Mouse (Mus musculus): ENCODE measurements at regions not wholly inside any gene's neighbourhood (a gene's known extent, or its start where the extent isn't known, plus 50 kb on each side); places are given as distances from the start of the nearest gene placed in this dataset.

GRCm38 (mm10) chr6:81323690-81324089 lies 599.8 kb upstream of the Gcfc2 start:
- Histone ChIP-seq H3K4me1 (ENCODE audit: control insufficient read depth, insufficient read depth, low read length) (no peaks in the 10 kb centered on the region), H3K27me3 (ENCODE audit: control insufficient read depth, insufficient read depth, low read length) (no peaks in the 10 kb centered on the region), H3K4me3 (ENCODE audit: low read depth, low read length) (no peak overlapping the region), H3K36me3 (ENCODE audit: control insufficient read depth, insufficient read depth, low read length) (no peaks in the 10 kb centered on the region), H3K27ac (ENCODE audit: low read length) (no peak overlapping the region), H3K4me2 (replicated peaks; ENCODE audit: low read depth, low read length) (no peak overlapping the region), H3K9ac (replicated peaks; ENCODE audit: low read depth, low read length) (no peak overlapping the region), H3K9me3 (ENCODE audit: control insufficient read depth, low read depth, low read length) (no peaks in the 10 kb centered on the region)
- no peak for ATAC-seq (ENCODE audit: insufficient number of reproducible peaks, insufficient read depth, low FRiP score, low read depth)
- WGBS = 64% methylated on average over 3 of the region's 3 CpGs

- Histone ChIP-seq H3K36me3 (ENCODE audit: control insufficient read depth, insufficient read depth, low read length) (no peaks in the 10 kb centered on the region), H3K4me3 (ENCODE audit: low read depth, low read length) (no peak overlapping the region), H3K9ac (replicated peaks; ENCODE audit: low read depth, low read length) (no peak overlapping the region), H3K9me3 (ENCODE audit: control insufficient read depth, low read depth, low read length) (no peaks in the 10 kb centered on the region), H3K27me3 (ENCODE audit: control insufficient read depth, insufficient read depth, low read length) (no peaks in the 10 kb centered on the region), H3K27ac (ENCODE audit: low read length) (no peak overlapping the region), H3K4me1 (ENCODE audit: control insufficient read depth, insufficient read depth, low read length) (no peaks in the 10 kb centered on the region), H3K4me2 (replicated peaks; ENCODE audit: low read depth, low read length) (no peak overlapping the region)
- no peak for ATAC-seq (ENCODE audit: insufficient number of reproducible peaks, insufficient read depth, low FRiP score, low read depth)
- 84% methylated on average over 7 of the region's 7 CpGs for WGBS
Measured at GRCm38 (mm10) chr6:81363969-81364529, 559.4 kb upstream of the Gcfc2 start.

GRCm38 (mm10) chr6:81388484-81388883 lies 535.0 kb upstream of the Gcfc2 start:
- Histone ChIP-seq H3K36me3 (ENCODE audit: control insufficient read depth, insufficient read depth, low read length) (no peaks in the 10 kb centered on the region), H3K4me2 (replicated peaks; ENCODE audit: low read depth, low read length) (no peak overlapping the region), H3K4me1 (ENCODE audit: control insufficient read depth, insufficient read depth, low read length) (no peaks in the 10 kb centered on the region), H3K27ac (ENCODE audit: low read length) (no peak overlapping the region), H3K9ac (replicated peaks; ENCODE audit: low read depth, low read length) (no peak overlapping the region), H3K27me3 (ENCODE audit: control insufficient read depth, insufficient read depth, low read length) (no peaks in the 10 kb centered on the region), H3K4me3 (ENCODE audit: low read depth, low read length) (no peak overlapping the region), H3K9me3 (ENCODE audit: control insufficient read depth, low read depth, low read length) (no peaks in the 10 kb centered on the region)
- ATAC-seq (ENCODE audit: insufficient number of reproducible peaks, insufficient read depth, low FRiP score, low read depth) = no peak
- WGBS = 70% methylated on average over 4 of the region's 4 CpGs

DNA sequence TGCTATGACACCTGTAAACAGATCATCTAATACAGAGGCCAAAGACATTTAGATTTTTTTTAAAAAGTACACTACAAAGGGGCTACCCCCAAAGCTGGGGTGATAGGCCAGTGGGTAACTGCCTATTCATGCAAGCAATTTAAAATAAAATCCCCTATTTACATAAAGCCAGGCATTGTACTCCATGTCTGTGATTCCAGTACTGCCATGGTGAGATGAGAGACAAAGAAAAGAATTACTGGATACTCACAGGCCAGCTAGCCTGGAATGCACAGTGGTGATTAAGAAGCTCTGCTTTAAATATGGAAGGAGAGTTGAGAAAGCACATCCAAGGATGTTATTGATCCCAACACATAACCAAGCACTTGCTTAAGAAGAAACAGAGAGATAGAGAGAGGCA lies 520.3 kb upstream of the Gcfc2 start:
- Histone ChIP-seq H3K36me3 (ENCODE audit: control insufficient read depth, insufficient read depth, low read length) (no peaks in the 10 kb centered on the region), H3K27ac (ENCODE audit: low read length) (no peak overlapping the region), H3K4me2 (replicated peaks; ENCODE audit: low read depth, low read length) (no peak overlapping the region), H3K9me3 (ENCODE audit: control insufficient read depth, low read depth, low read length) (no peaks in the 10 kb centered on the region), H3K4me1 (ENCODE audit: control insufficient read depth, insufficient read depth, low read length) (no peaks in the 10 kb centered on the region), H3K4me3 (ENCODE audit: low read depth, low read length) (no peak overlapping the region), H3K27me3 (ENCODE audit: control insufficient read depth, insufficient read depth, low read length) (no peaks in the 10 kb centered on the region), H3K9ac (replicated peaks; ENCODE audit: low read depth, low read length) (no peak overlapping the region)
- no peak for ATAC-seq (ENCODE audit: insufficient number of reproducible peaks, insufficient read depth, low FRiP score, low read depth)

- no peaks in the 10 kb centered on the region for H3K27me3 ChIP-seq (ENCODE audit: control insufficient read depth, insufficient read depth, low read length)
- H3K27ac ChIP-seq (ENCODE audit: low read length) = no peak overlapping the region
- H3K4me2 ChIP-seq (replicated peaks; ENCODE audit: low read depth, low read length) = no peak overlapping the region
- H3K36me3 ChIP-seq (ENCODE audit: control insufficient read depth, insufficient read depth, low read length) = no peaks in the 10 kb centered on the region
- H3K4me1 ChIP-seq (ENCODE audit: control insufficient read depth, insufficient read depth, low read length) = no peaks in the 10 kb centered on the region
- no peak for ATAC-seq (ENCODE audit: insufficient number of reproducible peaks, insufficient read depth, low FRiP score, low read depth)
- no peak overlapping the region for H3K4me3 ChIP-seq (ENCODE audit: low read depth, low read length)
- no peaks in the 10 kb centered on the region for H3K9me3 ChIP-seq (ENCODE audit: control insufficient read depth, low read depth, low read length)
- 91% methylated on average over 5 of the region's 5 CpGs for WGBS
- no peak overlapping the region for H3K9ac ChIP-seq (replicated peaks; ENCODE audit: low read depth, low read length)
Measured at GRCm38 (mm10) chr6:81413611-81414010, 509.9 kb upstream of the Gcfc2 start.

DNA sequence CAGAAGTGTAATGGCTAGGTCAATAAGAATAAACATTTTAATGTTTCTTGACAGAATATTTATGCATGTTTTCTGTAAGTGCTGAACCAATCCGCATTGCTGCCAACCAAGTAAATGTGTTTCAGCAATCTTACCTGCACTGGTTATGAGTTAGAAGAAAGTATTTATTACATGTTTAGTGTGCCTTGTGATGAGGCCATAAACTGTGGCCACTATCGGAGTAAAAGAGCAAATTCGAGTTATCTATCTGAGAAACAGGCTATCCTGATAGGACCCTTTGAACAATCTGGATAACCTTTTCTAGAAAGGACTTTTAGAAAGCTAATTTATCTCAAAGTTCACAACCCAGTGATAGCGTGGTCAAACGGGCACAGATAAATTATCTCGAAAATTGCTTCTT lies 488.7 kb upstream of the Gcfc2 start:
- Histone ChIP-seq H3K27ac (ENCODE audit: low read length) (no peak overlapping the region), H3K27me3 (ENCODE audit: control insufficient read depth, insufficient read depth, low read length) (no peaks in the 10 kb centered on the region), H3K9ac (replicated peaks; ENCODE audit: low read depth, low read length) (no peak overlapping the region), H3K36me3 (ENCODE audit: control insufficient read depth, insufficient read depth, low read length) (no peaks in the 10 kb centered on the region), H3K4me2 (replicated peaks; ENCODE audit: low read depth, low read length) (no peak overlapping the region), H3K4me1 (ENCODE audit: control insufficient read depth, insufficient read depth, low read length) (no peaks in the 10 kb centered on the region), H3K4me3 (ENCODE audit: low read depth, low read length) (no peak overlapping the region), H3K9me3 (ENCODE audit: control insufficient read depth, low read depth, low read length) (no peaks in the 10 kb centered on the region)
- WGBS = 67% methylated on average over 6 of the region's 6 CpGs
- no peak for ATAC-seq (ENCODE audit: insufficient number of reproducible peaks, insufficient read depth, low FRiP score, low read depth)

GRCm38 (mm10) chr6:81438951-81439722 lies 484.3 kb upstream of the Gcfc2 start:
- no peak for ATAC-seq (ENCODE audit: insufficient number of reproducible peaks, insufficient read depth, low FRiP score, low read depth)
- Histone ChIP-seq H3K4me1 (ENCODE audit: control insufficient read depth, insufficient read depth, low read length) (no peaks in the 10 kb centered on the region), H3K9me3 (ENCODE audit: control insufficient read depth, low read depth, low read length) (no peaks in the 10 kb centered on the region), H3K9ac (replicated peaks; ENCODE audit: low read depth, low read length) (no peak overlapping the region), H3K4me3 (ENCODE audit: low read depth, low read length) (no peak overlapping the region), H3K36me3 (ENCODE audit: control insufficient read depth, insufficient read depth, low read length) (no peaks in the 10 kb centered on the region), H3K27ac (ENCODE audit: low read length) (no peak overlapping the region), H3K4me2 (replicated peaks; ENCODE audit: low read depth, low read length) (no peak overlapping the region), H3K27me3 (ENCODE audit: control insufficient read depth, insufficient read depth, low read length) (no peaks in the 10 kb centered on the region)
- 82% methylated on average over 2 of the region's 2 CpGs for WGBS

- Histone ChIP-seq H3K4me1 (ENCODE audit: control insufficient read depth, insufficient read depth, low read length) (no peaks in the 10 kb centered on the region), H3K4me3 (ENCODE audit: low read depth, low read length) (no peak overlapping the region), H3K27me3 (ENCODE audit: control insufficient read depth, insufficient read depth, low read length) (no peaks in the 10 kb centered on the region), H3K9me3 (ENCODE audit: control insufficient read depth, low read depth, low read length) (no peaks in the 10 kb centered on the region), H3K4me2 (replicated peaks; ENCODE audit: low read depth, low read length) (no peak overlapping the region), H3K36me3 (ENCODE audit: control insufficient read depth, insufficient read depth, low read length) (no peaks in the 10 kb centered on the region), H3K9ac (replicated peaks; ENCODE audit: low read depth, low read length) (no peak overlapping the region), H3K27ac (ENCODE audit: low read length) (no peak overlapping the region)
- ATAC-seq (ENCODE audit: insufficient number of reproducible peaks, insufficient read depth, low FRiP score, low read depth) = no peak
Measured at GRCm38 (mm10) chr6:81441396-81441795, 482.1 kb upstream of the Gcfc2 start.

Measured in stomach, embryonic 14.5 days (tissue).